ENCODE assay signal across 15 mouse cellular contexts in the genomic region with DNA sequence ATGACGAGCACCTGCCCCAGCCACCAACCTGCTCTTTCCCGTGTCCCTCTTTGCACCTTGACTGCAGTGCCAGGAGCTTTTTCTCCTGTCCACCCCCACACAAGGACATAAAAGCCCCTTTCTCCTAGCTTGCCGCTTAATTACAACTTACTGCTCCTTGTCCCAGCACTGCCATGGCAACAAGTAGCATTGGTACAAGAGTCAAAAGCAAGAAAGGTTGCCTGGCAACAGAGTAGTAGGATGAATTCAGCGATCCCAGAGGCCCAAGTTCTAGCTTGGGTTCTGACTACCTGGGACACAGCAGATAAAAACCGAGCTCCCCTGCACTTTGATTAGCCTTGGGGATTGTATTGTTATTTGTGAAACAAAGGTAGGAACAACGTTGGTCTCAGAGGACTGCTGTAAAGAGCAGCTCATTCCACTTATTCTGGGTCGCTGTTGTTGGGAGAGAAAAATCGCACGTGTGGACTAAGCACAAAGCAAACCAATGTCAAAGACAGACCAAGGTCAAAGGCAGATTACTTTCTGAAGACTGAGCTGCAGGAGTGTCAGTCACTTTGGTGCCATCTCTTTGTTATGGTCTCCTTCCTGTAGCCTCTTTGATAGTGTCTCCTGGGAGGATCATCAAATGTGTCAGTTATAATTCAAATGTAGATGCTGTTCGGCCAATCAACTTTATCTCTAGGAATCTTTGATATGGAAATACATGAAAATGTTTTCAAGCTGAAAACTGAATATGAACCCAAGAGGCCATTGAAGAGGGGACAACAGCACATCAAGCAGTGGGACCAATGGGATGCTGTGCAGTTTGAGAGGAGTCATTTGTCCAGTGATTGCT.
DNase-seq lines count a peak whose midpoint lies in the region; ATAC-seq and TF ChIP-seq lines count a peak whose summit lies in the region.
"Had no signal": no experiment of that assay in that cellular context is flagged by ENCODE, and none has a peak within 500 bp of the region (broad histone marks: within the 10 kb centered on the region; RNA-seq: fewer than 3 reads in every experiment).

No protein-coding gene starts in this region.

- 41% methylated on average over 10 of the region's 10 CpGs for WGBS in forebrain, embryonic 10.5 days
- WGBS in forebrain, embryonic 11.5 days = 26% methylated on average over 10 of the region's 10 CpGs
- 14% methylated on average over 10 of the region's 10 CpGs for WGBS in forebrain, embryonic 15.5 days
- 20% methylated on average over 10 of the region's 10 CpGs for WGBS in midbrain, embryonic 15.5 days

- H3K4me1 ChIP-seq in forebrain, embryonic 10.5 days = peaks cover 35% of the 10 kb centered on the region
- peaks cover 4% of the 10 kb centered on the region; the same call in 1 of the 2 replicates for H3K4me1 ChIP-seq in forebrain, embryonic 11.5 days (replicated peaks; ENCODE audit: control insufficient read depth, insufficient read depth, low read length)
- H3K4me1 ChIP-seq in ES-E14 (ENCODE audit: control insufficient read depth in 2 of 2, insufficient read depth in 2 of 2, low read length in 2 of 2, poor library complexity in 1 of 2) = peaks cover 0 to 15% of the 10 kb centered on the region in 2 experiments; a peak in 2 of 4 replicates
- peaks cover 19% of the 10 kb centered on the region for H3K4me1 ChIP-seq in forebrain, embryonic 15.5 days
- H3K4me1 ChIP-seq in midbrain, embryonic 15.5 days = peaks cover 12% of the 10 kb centered on the region
- H3K4me1 ChIP-seq: intestine, embryonic 15.5 days had no signal

- peak; percentile 52 for DNase-seq in forebrain, embryonic 10.5 days (ENCODE audit: extremely low spot score, low spot score)
- DNase-seq in forebrain, embryonic 11.5 days (ENCODE audit: low spot score) = no peak
- DNase-seq in ES-E14 (ENCODE audit: low read depth, low spot score) = peak; percentile 63
- no peak for DNase-seq in T-cell, adult 2 months (ENCODE audit: low spot score)
- DNase-seq in thymus, postnatal 14 days = no peak
- DNase-seq in heart, postnatal 4 days = no peak
- DNase-seq: gastrocnemius, postnatal 36 days; lung, postnatal 10 days; right cerebral cortex, postnatal 4 days had no signal

- H3K36me3 ChIP-seq in forebrain, embryonic 10.5 days (replicated peaks) = no peaks in the 10 kb centered on the region
- no peaks in the 10 kb centered on the region for H3K36me3 ChIP-seq in forebrain, embryonic 11.5 days (ENCODE audit: control insufficient read depth, insufficient read depth, low read length)
- H3K36me3 ChIP-seq in ES-E14 (ENCODE audit: control insufficient read depth, insufficient read depth, low read length, poor library complexity, severe bottlenecking) = no peaks in the 10 kb centered on the region
- no peaks in the 10 kb centered on the region for H3K36me3 ChIP-seq in forebrain, embryonic 15.5 days
- no peaks in the 10 kb centered on the region for H3K36me3 ChIP-seq in midbrain, embryonic 15.5 days (replicated peaks)
- H3K36me3 ChIP-seq: G1E; intestine, embryonic 15.5 days had no signal

- ATAC-seq in forebrain, embryonic 11.5 days (replicated peaks; ENCODE audit: low FRiP score) = no peak
- peak; percentile 20; the same call in 1 of the 2 replicates for ATAC-seq in forebrain, embryonic 15.5 days (replicated peaks)
- ATAC-seq in midbrain, embryonic 15.5 days (replicated peaks) = peak; percentile 76
- ATAC-seq: intestine, embryonic 15.5 days had no signal

- H3K4me2 ChIP-seq in forebrain, embryonic 11.5 days (ENCODE audit: low read depth, low read length, severe bottlenecking) = no peak overlapping the region
- H3K4me2 ChIP-seq in forebrain, embryonic 15.5 days (replicated peaks) = no peak overlapping the region
- H3K4me2 ChIP-seq in midbrain, embryonic 15.5 days = no peak overlapping the region
- H3K4me2 ChIP-seq: intestine, embryonic 15.5 days; liver, embryonic 11.5 days had no signal

- no peak overlapping the region for H3K9ac ChIP-seq in forebrain, embryonic 11.5 days (ENCODE audit: low read length)
- no peak overlapping the region for H3K9ac ChIP-seq in ES-E14 (ENCODE audit: insufficient read depth, low read depth, low read length, poor library complexity, severe bottlenecking)
- H3K9ac ChIP-seq in forebrain, embryonic 15.5 days (replicated peaks) = no peak overlapping the region
- H3K9ac ChIP-seq in midbrain, embryonic 15.5 days = no peak overlapping the region
- H3K9ac ChIP-seq: intestine, embryonic 15.5 days had no signal

- peak overlapping the region; percentile 40 for H3K27ac ChIP-seq in forebrain, embryonic 10.5 days
- no peak overlapping the region for H3K27ac ChIP-seq in forebrain, embryonic 11.5 days (ENCODE audit: low read depth, low read length)
- no peak overlapping the region for H3K27ac ChIP-seq in ES-E14 (ENCODE audit: insufficient read depth, low read depth, low read length, poor library complexity, severe bottlenecking)
- H3K27ac ChIP-seq in forebrain, embryonic 15.5 days (replicated peaks) = no peak overlapping the region
- no peak overlapping the region for H3K27ac ChIP-seq in midbrain, embryonic 15.5 days
- H3K27ac ChIP-seq: intestine, embryonic 15.5 days had no signal

- peak overlapping the region; percentile 4; the same call in 1 of the 2 replicates for H3K4me3 ChIP-seq in forebrain, embryonic 10.5 days
- no peak overlapping the region for H3K4me3 ChIP-seq in forebrain, embryonic 11.5 days (ENCODE audit: low read depth, low read length)
- H3K4me3 ChIP-seq in ES-E14 (ENCODE audit: insufficient read depth in 1 of 2, low read depth in 1 of 2, low read length in 2 of 2, poor library complexity in 1 of 2, severe bottlenecking in 1 of 2) = no peak overlapping the region
- H3K4me3 ChIP-seq in forebrain, embryonic 15.5 days = no peak overlapping the region
- no peak overlapping the region for H3K4me3 ChIP-seq in midbrain, embryonic 15.5 days
- H3K4me3 ChIP-seq: intestine, embryonic 15.5 days; left cerebral cortex, adult 2 months had no signal

- H3K27me3 ChIP-seq in forebrain, embryonic 10.5 days (ENCODE audit: poor library complexity, severe bottlenecking) = peaks cover 39% of the 10 kb centered on the region
- no peaks in the 10 kb centered on the region for H3K27me3 ChIP-seq in forebrain, embryonic 11.5 days (ENCODE audit: control insufficient read depth, insufficient read depth, low read length)
- H3K27me3 ChIP-seq in forebrain, embryonic 15.5 days = no peaks in the 10 kb centered on the region
- H3K27me3 ChIP-seq in midbrain, embryonic 15.5 days (replicated peaks) = no peaks in the 10 kb centered on the region
- H3K27me3 ChIP-seq: intestine, embryonic 15.5 days had no signal

- no peaks in the 10 kb centered on the region for H3K9me3 ChIP-seq in forebrain, embryonic 10.5 days
- no peaks in the 10 kb centered on the region for H3K9me3 ChIP-seq in forebrain, embryonic 11.5 days (ENCODE audit: control insufficient read depth, low read length)
- no peaks in the 10 kb centered on the region for H3K9me3 ChIP-seq in ES-E14 (ENCODE audit: control insufficient read depth, insufficient read depth, low read depth, low read length)
- H3K9me3 ChIP-seq in forebrain, embryonic 15.5 days = no peaks in the 10 kb centered on the region
- H3K9me3 ChIP-seq in midbrain, embryonic 15.5 days = no peaks in the 10 kb centered on the region
- H3K9me3 ChIP-seq: G1E; intestine, embryonic 15.5 days had no signal

- in situ Hi-C loops in ES-E14 (cut with MboI; ENCODE audit: low sequenced_read_pairs in 2 of 2, unreplicated experiment in 2 of 2) = loop anchor here (5.0 to 10.0 kb wide), 2 partner anchors 110 to 113 kb away; no protein-coding TSS in a partner anchor

TF ChIP-seq in ES-E14, 5 proteins besides CTCF, POLR2A, EP300 and RAD21:
- TF ChIP-seq HCFC1 (IDR thresholded peaks at IDR 0.05; ENCODE audit: borderline replicate concordance, insufficient read depth, low read length) (no peak), ZC3H11A (IDR thresholded peaks at IDR 0.05; ENCODE audit: borderline replicate concordance, low read depth, low read length) (no peak), MAFK (IDR thresholded peaks at IDR 0.05; ENCODE audit: insufficient read depth, low read depth, low read length) (no peak), ZNF384 (IDR thresholded peaks at IDR 0.05; ENCODE audit: low read depth, low read length) (no peak), CHD2 (IDR thresholded peaks at IDR 0.05; ENCODE audit: low read depth, low read length) (no peak)
TF ChIP-seq in ES-E14: peak in this region for 0.

Comparison
In these comparisons a context has a peak if more than half of its experiments do, and no peak if none do; other contexts are left out.
1. DNase-seq: peak in forebrain, embryonic 10.5 days (single experiment) and ES-E14 (single experiment); none in forebrain, embryonic 11.5 days (single experiment), T-cell, adult 2 months (single experiment), thymus, postnatal 14 days (single experiment) and heart, postnatal 4 days (single experiment).